Comparison of ENCODE assay signal across 10 mouse cellular contexts in the genomic region with DNA sequence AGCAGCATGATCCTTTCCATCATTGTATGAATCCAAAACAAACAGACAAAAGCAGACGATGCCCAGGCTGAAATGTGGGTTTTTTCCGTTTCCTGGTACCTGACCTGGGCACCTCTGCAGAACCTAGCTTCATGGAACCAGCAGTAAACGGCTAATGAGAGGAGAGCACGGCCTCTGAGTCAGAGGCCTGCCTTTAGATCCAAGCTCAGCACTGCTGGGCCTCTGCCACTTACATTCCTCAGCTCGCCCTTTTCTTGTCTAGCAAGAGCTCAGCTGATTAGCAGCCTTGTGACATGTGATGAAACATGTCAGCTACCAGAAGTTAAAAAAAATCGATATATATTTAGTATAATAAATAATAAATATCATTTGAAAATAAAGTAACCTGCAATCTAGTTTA.
DNase-seq lines count a peak whose midpoint lies in the region; ATAC-seq and TF ChIP-seq lines count a peak whose summit lies in the region.
"Had no signal": no experiment of that assay in that cellular context is flagged by ENCODE, and none has a peak within 500 bp of the region (broad histone marks: within the 10 kb centered on the region; RNA-seq: fewer than 3 reads in every experiment).

No protein-coding gene starts in this region.

- H3K4me3 ChIP-seq in lung, postnatal 0 days (ENCODE audit: low read depth, low read length): no peak overlapping the region
- no peak overlapping the region for H3K4me3 ChIP-seq in heart, embryonic 11.5 days (ENCODE audit: low read depth, low read length)
- no peak overlapping the region for H3K4me3 ChIP-seq in macrophage (ENCODE audit: inconsistent target)
- no peak overlapping the region for H3K4me3 ChIP-seq in layer of hippocampus, adult 2 months
- H3K4me3 ChIP-seq: myocyte had no signal

- 43% methylated on average over 6 of the region's 6 CpGs for WGBS in lung, postnatal 0 days
- WGBS in heart, embryonic 11.5 days (ENCODE audit: insufficient replicate concordance): 33% methylated on average over 6 of the region's 6 CpGs
- WGBS in macrophage (ENCODE audit: missing documents): 74% methylated on average over 6 of the region's 6 CpGs

- no peaks in the 10 kb centered on the region for H3K4me1 ChIP-seq in lung, postnatal 0 days (ENCODE audit: insufficient read depth, low read depth, low read length)
- H3K4me1 ChIP-seq in heart, embryonic 11.5 days (ENCODE audit: control insufficient read depth, insufficient read depth, low read length): peaks cover 6% of the 10 kb centered on the region

- H3K27ac ChIP-seq in lung, postnatal 0 days (ENCODE audit: low read length): no peak overlapping the region
- H3K27ac ChIP-seq in heart, embryonic 11.5 days (ENCODE audit: low read depth, low read length): peak overlapping the region; percentile 82
- H3K27ac ChIP-seq in macrophage: peak overlapping the region; percentile 45
- H3K27ac ChIP-seq in layer of hippocampus, adult 2 months: no peak overlapping the region

- peak; percentile 26 for DNase-seq in lung, postnatal 0 days (ENCODE audit: low spot score)
- no peak for DNase-seq in lung, postnatal 10 days
- peak; percentile 11 for DNase-seq in embryo, embryonic 11 days
- DNase-seq in ovary, adult 18-20 months (ENCODE audit: low spot score): no peak
- no peak for DNase-seq in layer of hippocampus, adult 2 months (ENCODE audit: low spot score in 2 of 2)
- DNase-seq: cerebellum, adult 11 months had no signal

- H3K79me2 ChIP-seq in macrophage (ENCODE audit: inconsistent target): no peaks in the 10 kb centered on the region

- no peaks in the 10 kb centered on the region for H3K9me3 ChIP-seq in lung, postnatal 0 days (ENCODE audit: low read length)
- no peaks in the 10 kb centered on the region for H3K9me3 ChIP-seq in heart, embryonic 11.5 days (replicated peaks; ENCODE audit: control insufficient read depth, low read length)

- TF ChIP-seq CTCF in lung, postnatal 0 days (IDR thresholded peaks at IDR 0.05): no peak
- no peak for TF ChIP-seq CTCF in layer of hippocampus, adult 2 months (conservative IDR thresholded peaks at IDR 0.05)

- H3K4me2 ChIP-seq in lung, postnatal 0 days (replicated peaks; ENCODE audit: low read depth, low read length): no peak overlapping the region
- H3K4me2 ChIP-seq in heart, embryonic 11.5 days: no peak overlapping the region

- H3K36me3 ChIP-seq in lung, postnatal 0 days (ENCODE audit: insufficient read depth, low read length): no peaks in the 10 kb centered on the region
- no peaks in the 10 kb centered on the region for H3K36me3 ChIP-seq in heart, embryonic 11.5 days (ENCODE audit: control insufficient read depth, insufficient read depth, low read length)
- no peaks in the 10 kb centered on the region for H3K36me3 ChIP-seq in macrophage (ENCODE audit: inconsistent target)

- H3K27me3 ChIP-seq in lung, postnatal 0 days (replicated peaks; ENCODE audit: insufficient read depth, low read length): no peaks in the 10 kb centered on the region
- no peaks in the 10 kb centered on the region for H3K27me3 ChIP-seq in heart, embryonic 11.5 days (ENCODE audit: control insufficient read depth, insufficient read depth, low read length)

- no peak for TF ChIP-seq EP300 in lung, postnatal 0 days (IDR thresholded peaks at IDR 0.05)

- no peak for ATAC-seq in lung, postnatal 0 days
- ATAC-seq in heart, embryonic 11.5 days (replicated peaks; ENCODE audit: insufficient number of reproducible peaks, low FRiP score, low TSS enrichment): no peak
- ATAC-seq: intestine, embryonic 16.5 days had no signal

- no peak overlapping the region for H3K9ac ChIP-seq in lung, postnatal 0 days (replicated peaks; ENCODE audit: low read depth)
- no peak overlapping the region for H3K9ac ChIP-seq in heart, embryonic 11.5 days (ENCODE audit: low read depth, low read length)

Comparison
In these comparisons a context has a peak if more than half of its experiments do, and no peak if none do; other contexts are left out.
1. DNase-seq: peak in lung, postnatal 0 days (single experiment) and embryo, embryonic 11 days (single experiment); none in lung, postnatal 10 days (single experiment), ovary, adult 18-20 months (single experiment) and layer of hippocampus, adult 2 months (0 of 2).
2. H3K27ac ChIP-seq: peak in heart, embryonic 11.5 days (single experiment) and macrophage (single experiment); none in lung, postnatal 0 days (single experiment) and layer of hippocampus, adult 2 months (single experiment).